ENCODE assay signal across 9 mouse cellular contexts in genomic region chr19:6047899-6048166, GRCm38 (mm10). TPM values are rescaled to one million over a fixed set of nuclear protein-coding genes. Genes with fewer than 3 reads are reported as not detected.
DNase-seq lines count a peak whose midpoint lies in the region; ATAC-seq lines count a peak whose summit lies in the region.
"Had no signal": no experiment of that assay in that cellular context is flagged by ENCODE, and none has a peak within 500 bp of the region (broad histone marks: within the 10 kb centered on the region; RNA-seq: fewer than 3 reads in every experiment).

No protein-coding gene starts in this region.

- H3K4me2 ChIP-seq in kidney, embryonic 15.5 days: peak overlapping the region; percentile 86
- peak overlapping the region; percentile 99 for H3K4me2 ChIP-seq in hindbrain, embryonic 13.5 days
- H3K4me2 ChIP-seq in midbrain, embryonic 14.5 days (ENCODE audit: low read length): peak overlapping the region; percentile 97

- H3K36me3 ChIP-seq in kidney, embryonic 15.5 days: peaks cover 48% of the 10 kb centered on the region
- H3K36me3 ChIP-seq in hindbrain, embryonic 13.5 days: peaks cover 47% of the 10 kb centered on the region
- H3K36me3 ChIP-seq in midbrain, embryonic 14.5 days (ENCODE audit: control insufficient read depth, insufficient read depth, low read length): peaks cover 48% of the 10 kb centered on the region

- H3K4me1 ChIP-seq in kidney, embryonic 15.5 days: peaks cover 27% of the 10 kb centered on the region
- H3K4me1 ChIP-seq in hindbrain, embryonic 13.5 days (replicated peaks): peaks cover 32% of the 10 kb centered on the region
- peaks cover 18% of the 10 kb centered on the region for H3K4me1 ChIP-seq in midbrain, embryonic 14.5 days (ENCODE audit: control insufficient read depth, insufficient read depth, low read length)

- H3K27ac ChIP-seq in kidney, embryonic 15.5 days: peak overlapping the region; percentile 99
- peak overlapping the region; percentile 99; the same call in 1 of the 2 replicates for H3K27ac ChIP-seq in hindbrain, embryonic 13.5 days
- no peak overlapping the region for H3K27ac ChIP-seq in midbrain, embryonic 14.5 days (replicated peaks; ENCODE audit: low read depth, low read length)

- peak overlapping the region; percentile 99 for H3K4me3 ChIP-seq in kidney, embryonic 15.5 days (replicated peaks)
- peak overlapping the region; percentile 88 for H3K4me3 ChIP-seq in hindbrain, embryonic 13.5 days
- peak overlapping the region; percentile 88 for H3K4me3 ChIP-seq in midbrain, embryonic 14.5 days (replicated peaks; ENCODE audit: low read depth, low read length)

- WGBS in kidney, embryonic 15.5 days: 84% methylated on average over 8 of the region's 8 CpGs
- 88% methylated on average over 8 of the region's 8 CpGs for WGBS in hindbrain, embryonic 13.5 days
- 85% methylated on average over 8 of the region's 8 CpGs for WGBS in midbrain, embryonic 14.5 days

- peak overlapping the region; percentile 88 for H3K9ac ChIP-seq in kidney, embryonic 15.5 days
- peak overlapping the region; percentile 91 for H3K9ac ChIP-seq in hindbrain, embryonic 13.5 days
- peak overlapping the region; percentile 86; the same call in 1 of the 2 replicates for H3K9ac ChIP-seq in midbrain, embryonic 14.5 days (replicated peaks; ENCODE audit: low read length)

- no peaks in the 10 kb centered on the region for H3K9me3 ChIP-seq in kidney, embryonic 15.5 days (replicated peaks)
- no peaks in the 10 kb centered on the region for H3K9me3 ChIP-seq in hindbrain, embryonic 13.5 days
- H3K9me3 ChIP-seq in midbrain, embryonic 14.5 days (ENCODE audit: control insufficient read depth, low read length): no peaks in the 10 kb centered on the region

- ATAC-seq in kidney, embryonic 15.5 days (replicated peaks; ENCODE audit: low FRiP score): no peak
- ATAC-seq in hindbrain, embryonic 13.5 days (ENCODE audit: low FRiP score): no peak
- no peak for ATAC-seq in midbrain, embryonic 14.5 days (ENCODE audit: low FRiP score, low TSS enrichment)
- no peak for ATAC-seq in CD4-positive, CD25-positive, alpha-beta regulatory T cell, adult 4 months
- ATAC-seq: activated CD4-positive, CD25-positive, alpha-beta regulatory T cell, adult 4 months had no signal

- DNase-seq in kidney, postnatal 25 days: no peak
- DNase-seq in cerebellum, postnatal 10 days: peak; percentile 26 to 29
- DNase-seq in midbrain, embryonic 14.5 days: no peak
- DNase-seq in gastrocnemius, adult 8-10 months (ENCODE audit: low spot score in 2 of 2): no peak
- DNase-seq in yolk sac, embryonic 10.5 days (ENCODE audit: low spot score): no peak

- no peaks in the 10 kb centered on the region for H3K27me3 ChIP-seq in kidney, embryonic 15.5 days
- H3K27me3 ChIP-seq in hindbrain, embryonic 13.5 days: no peaks in the 10 kb centered on the region
- H3K27me3 ChIP-seq in midbrain, embryonic 14.5 days (ENCODE audit: control insufficient read depth, insufficient read depth, low read length): no peaks in the 10 kb centered on the region

RNA-seq across cellular contexts. Expression of gene Syvn1, which starts 1.5 kb away (rescaled TPM):
- polyA plus RNA-seq in kidney, embryonic 15.5 days (2015; fragmentation: Nextera tagmentation; extraction: Ambion mirVana): 35.6 and 38.5 TPM in 2 replicates
- 30.6 and 33.0 TPM in 2 replicates for polyA plus RNA-seq in hindbrain, embryonic 13.5 days (2015; fragmentation: Nextera tagmentation; extraction: Ambion mirVana)
- 28.8 and 33.6 TPM in 2 replicates for polyA plus RNA-seq in midbrain, embryonic 14.5 days (2014; fragmentation: Nextera tagmentation; extraction: Ambion mirVana)
- 10 to 100 TPM; 14.5 to 19.6 (median 18.7) TPM for total RNA-seq in gastrocnemius, adult 8-10 months (2022)
- polyA plus RNA-seq in CD4-positive, CD25-positive, alpha-beta regulatory T cell, adult 4 months (2017; shearing (Covaris generic)): 10 to 100 TPM; 13.4 to 17.1 TPM

RNA-seq across cellular contexts. Expression of gene Mrpl49, which starts 9.8 kb away (rescaled TPM):
- polyA plus RNA-seq in kidney, embryonic 15.5 days (2015; fragmentation: Nextera tagmentation; extraction: Ambion mirVana): 77.9 and 81.6 TPM in 2 replicates
- 64.6 and 68.9 TPM in 2 replicates for polyA plus RNA-seq in hindbrain, embryonic 13.5 days (2015; fragmentation: Nextera tagmentation; extraction: Ambion mirVana)
- 72.9 and 73.0 TPM in 2 replicates for polyA plus RNA-seq in midbrain, embryonic 14.5 days (2014; fragmentation: Nextera tagmentation; extraction: Ambion mirVana)
- total RNA-seq in gastrocnemius, adult 8-10 months (2022): 10 to 100 TPM; 21.2 to 23.0 (median 22.3) TPM
- polyA plus RNA-seq in CD4-positive, CD25-positive, alpha-beta regulatory T cell, adult 4 months (2017; shearing (Covaris generic)): 10 to 100 TPM; 33.9 to 37.5 TPM

RNA-seq across cellular contexts. Expression of gene Fau, which starts 9.8 kb away (rescaled TPM):
- 741 and 838 TPM in 2 replicates for polyA plus RNA-seq in kidney, embryonic 15.5 days (2015; fragmentation: Nextera tagmentation; extraction: Ambion mirVana)
- polyA plus RNA-seq in hindbrain, embryonic 13.5 days (2015; fragmentation: Nextera tagmentation; extraction: Ambion mirVana): 648 and 656 TPM in 2 replicates
- polyA plus RNA-seq in midbrain, embryonic 14.5 days (2014; fragmentation: Nextera tagmentation; extraction: Ambion mirVana): 602 and 698 TPM in 2 replicates
- 100 to 1,000 TPM; 428 to 532 (median 479) TPM for total RNA-seq in gastrocnemius, adult 8-10 months (2022)
- polyA plus RNA-seq in CD4-positive, CD25-positive, alpha-beta regulatory T cell, adult 4 months (2017; shearing (Covaris generic)): 1,000 to 10,000 TPM; 2,365 to 3,114 TPM

RNA-seq across cellular contexts. Expression of gene Znhit2, which starts 13.2 kb away (rescaled TPM):
- 33.0 and 33.2 TPM in 2 replicates for polyA plus RNA-seq in kidney, embryonic 15.5 days (2015; fragmentation: Nextera tagmentation; extraction: Ambion mirVana)
- 30.7 and 34.7 TPM in 2 replicates for polyA plus RNA-seq in hindbrain, embryonic 13.5 days (2015; fragmentation: Nextera tagmentation; extraction: Ambion mirVana)
- 32.4 and 37.9 TPM in 2 replicates for polyA plus RNA-seq in midbrain, embryonic 14.5 days (2014; fragmentation: Nextera tagmentation; extraction: Ambion mirVana)
- 10 to 100 TPM; 10.2 to 11.3 (median 11.0) TPM for total RNA-seq in gastrocnemius, adult 8-10 months (2022)
- polyA plus RNA-seq in CD4-positive, CD25-positive, alpha-beta regulatory T cell, adult 4 months (2017; shearing (Covaris generic)): 1 to 10 TPM; 5.7 to 6.7 TPM

RNA-seq across cellular contexts. Expression of gene Tm7sf2, which starts 20.3 kb away (rescaled TPM):
- polyA plus RNA-seq in kidney, embryonic 15.5 days (2015; fragmentation: Nextera tagmentation; extraction: Ambion mirVana): 23.6 and 24.9 TPM in 2 replicates
- polyA plus RNA-seq in hindbrain, embryonic 13.5 days (2015; fragmentation: Nextera tagmentation; extraction: Ambion mirVana): 50.4 and 51.6 TPM in 2 replicates
- 43.7 and 57.6 TPM in 2 replicates for polyA plus RNA-seq in midbrain, embryonic 14.5 days (2014; fragmentation: Nextera tagmentation; extraction: Ambion mirVana)
- 1 to 10 TPM; 2.5 to 5.5 (median 4.0) TPM for total RNA-seq in gastrocnemius, adult 8-10 months (2022)
- 1 to 10 TPM; 5.5 to 7.1 TPM for polyA plus RNA-seq in CD4-positive, CD25-positive, alpha-beta regulatory T cell, adult 4 months (2017; shearing (Covaris generic))

Comparison
In these comparisons a context has a peak if more than half of its experiments do, and no peak if none do; other contexts are left out.
1. DNase-seq: peak in cerebellum, postnatal 10 days (2 of 2); none in kidney, postnatal 25 days (0 of 2), midbrain, embryonic 14.5 days (single experiment), gastrocnemius, adult 8-10 months (0 of 2) and yolk sac, embryonic 10.5 days (single experiment).
2. Peak in every context shown above with its lines, with median percentiles within 50 percentile points of each other: H3K4me2 ChIP-seq, H3K4me3 ChIP-seq and H3K9ac ChIP-seq.